Mouse (Mus musculus) A20 (cell line): ENCODE measurements around the gene Spint4.

Source experiments
- DNase-seq: peaks from one replicate; pipeline ENCODE4 v3.0.0-alpha.2; 2011; ENCODE audit warnings: low read depth, low spot score

The Spint4 gene

GRCm38 (mm10) chr2:164731719-164732118 lies 33.4 kb downstream of the Spint4 start:
- no peak for DNase-seq

DNA sequence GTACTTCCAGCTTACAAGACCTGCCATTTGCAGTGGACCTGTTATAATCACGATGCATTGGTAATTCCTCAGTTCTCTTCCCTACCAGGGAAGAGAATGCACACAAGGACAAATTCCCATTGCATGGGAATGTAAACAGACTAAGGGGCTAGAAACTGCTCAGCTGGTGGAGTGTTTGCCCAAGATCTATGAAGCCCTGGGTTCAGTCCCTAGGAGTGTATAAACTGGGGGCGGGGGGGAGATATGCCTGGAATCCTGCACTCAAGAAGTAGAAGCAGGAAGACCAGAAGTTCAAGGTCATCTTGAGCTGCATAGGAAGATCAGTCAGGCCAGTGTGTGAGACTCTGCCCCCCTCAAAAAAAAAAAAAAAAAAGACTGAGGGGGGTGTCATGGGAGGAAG lies 35.0 kb downstream of the Spint4 start:
- DNase-seq: no peak

GRCm38 (mm10) chr2:164734839-164735238 lies 36.5 kb downstream of the Spint4 start:
- DNase-seq: no peak

GRCm38 (mm10) chr2:164735446-164735845 lies 37.1 kb downstream of the Spint4 start:
- DNase-seq: no peak

- DNase-seq: no peak
These were observed 39.2 kb downstream of the Spint4 start for GRCm38 (mm10) chr2:164737377-164738090.

- DNase-seq: no peak
These were observed 41.6 kb downstream of the Spint4 start for GRCm38 (mm10) chr2:164739876-164740275.

GRCm38 (mm10) chr2:164744987-164745386 lies 46.7 kb downstream of the Spint4 start:
- DNase-seq: no peak

GRCm38 (mm10) chr2:164745843-164746479 lies 47.7 kb downstream of the Spint4 start, which contains the start of the genes Wfdc3 and Dnttip1:
TSS of gene Wfdc3 (minus strand) at chr2:164745931.
TSS of gene Dnttip1 (plus strand) at chr2:164745983.
- DNase-seq: peak; percentile 92

- DNase-seq: no peak
These were observed 48.4 kb downstream of the Spint4 start for GRCm38 (mm10) chr2:164746693-164747092.

GRCm38 (mm10) chr2:164748191-164748590 lies 49.9 kb downstream of the Spint4 start:
- no peak for DNase-seq

GRCm38 (mm10) chr2:164748991-164749390 lies 50.7 kb downstream of the Spint4 start:
- no peak for DNase-seq
